Mouse (Mus musculus) liver, adult 2 months (tissue): ENCODE results near the gene Unc13b.

ENCODE experiments used
- CTCF ChIP-seq: fragments of 200-500 bp; IDR thresholded peaks from 2 replicates; pipeline ENCODE4 v1.5.1; 2011; ENCODE audit warnings: low read depth, low read length, control low read depth
- POLR2A ChIP-seq: fragments of 200-500 bp; IDR thresholded peaks from 2 replicates; pipeline ENCODE4 v1.6.1; 2011; ENCODE audit warnings: low read length, control low read depth; ENCODE audit not compliant: insufficient read depth; ENCODE audit errors: extremely low read depth

DNA sequence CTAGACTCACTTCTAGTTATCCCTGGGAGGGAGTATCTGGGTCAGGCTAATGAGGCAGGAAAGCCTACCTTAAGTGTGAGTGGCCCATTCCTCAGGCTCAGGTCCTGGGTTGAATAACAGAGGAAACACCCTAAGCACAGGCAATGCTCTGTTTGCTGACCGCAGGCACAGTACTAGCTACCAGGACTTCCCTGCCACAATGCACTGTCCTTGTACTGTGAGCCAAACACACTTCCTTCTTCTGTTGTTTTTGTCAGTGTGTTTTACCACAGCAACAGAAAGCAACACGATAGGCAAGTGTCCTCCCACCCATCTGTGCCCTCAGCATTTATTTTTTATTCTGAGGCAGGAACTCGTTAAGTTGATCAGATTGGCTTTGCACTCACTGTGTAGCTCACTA lies 228.6 kb downstream of the Unc13b start:
- TF ChIP-seq CTCF: no peak
- no peak for TF ChIP-seq POLR2A
